Mouse (Mus musculus): Measurements from ENCODE around the gene Litaf. TPM values are rescaled to one million over a fixed set of nuclear protein-coding genes. Genes with fewer than 3 reads are reported as not detected.
A peak's percentile ranks its signal among the peaks of the same experiment; 100 is the strongest.
"Not testable (repeated sequence)": the region's sequence is repeated elsewhere in the genome, so short reads cannot be mapped to it uniquely, and the experiment has no call there.

Litaf gene
- polyA plus RNA-seq, 1 experiment from 2014 or later: 39.6 TPM

- H3K9me3 ChIP-seq (ENCODE audit: control insufficient read depth, low read length): no peaks in the 10 kb centered on the region
- no peak overlapping the region for H3K4me3 ChIP-seq (replicated peaks; ENCODE audit: low read length)
- no peak overlapping the region for H3K4me2 ChIP-seq (ENCODE audit: low read length)
- 69% methylated on average over 11 of the region's 11 CpGs for WGBS
- no peaks in the 10 kb centered on the region for H3K27me3 ChIP-seq (replicated peaks; ENCODE audit: control insufficient read depth, insufficient read depth, low read length)
- no peak for ATAC-seq
- H3K4me1 ChIP-seq (replicated peaks; ENCODE audit: control insufficient read depth, insufficient read depth, low read length): no peaks in the 10 kb centered on the region
- no peak overlapping the region for H3K9ac ChIP-seq (replicated peaks; ENCODE audit: low read depth, low read length)
- no peaks in the 10 kb centered on the region for H3K36me3 ChIP-seq (ENCODE audit: control insufficient read depth, insufficient read depth)
- no peak overlapping the region for H3K27ac ChIP-seq (ENCODE audit: low read length)
These were observed 48.0 kb downstream of the Litaf start for GRCm38 (mm10) chr16:11017807-11018595.

- 60% methylated on average over 4 of the region's 4 CpGs for WGBS
- peaks cover 3% of the 10 kb centered on the region; the same call in 1 of the 2 replicates for H3K4me1 ChIP-seq (replicated peaks; ENCODE audit: control insufficient read depth, insufficient read depth, low read length)
These were observed 49.6 kb downstream of the Litaf start for GRCm38 (mm10) chr16:11016353-11016752.

GRCm38 (mm10) chr16:11014407-11014806 is 51.5 kb downstream of the Litaf start:
- no peaks in the 10 kb centered on the region for H3K27me3 ChIP-seq (replicated peaks; ENCODE audit: control insufficient read depth, insufficient read depth, low read length)
- 78% methylated on average over 3 of the region's 3 CpGs for WGBS
- no peaks in the 10 kb centered on the region for H3K36me3 ChIP-seq (ENCODE audit: control insufficient read depth, insufficient read depth)
- H3K27ac ChIP-seq (ENCODE audit: low read length): no peak overlapping the region
- H3K4me1 ChIP-seq (replicated peaks; ENCODE audit: control insufficient read depth, insufficient read depth, low read length): peaks cover 3% of the 10 kb centered on the region; the same call in 1 of the 2 replicates
- no peaks in the 10 kb centered on the region for H3K9me3 ChIP-seq (ENCODE audit: control insufficient read depth, low read length)
- no peak overlapping the region for H3K9ac ChIP-seq (replicated peaks; ENCODE audit: low read depth, low read length)
- no peak overlapping the region for H3K4me2 ChIP-seq (ENCODE audit: low read length)
- H3K4me3 ChIP-seq (replicated peaks; ENCODE audit: low read length): no peak overlapping the region
- ATAC-seq: no peak

More at GRCm38 (mm10) chr16:11016353-11016752, 49.6 kb downstream of the Litaf start:
- H3K27me3 ChIP-seq (replicated peaks; ENCODE audit: control insufficient read depth, insufficient read depth, low read length): no peaks in the 10 kb centered on the region
- H3K9ac ChIP-seq (replicated peaks; ENCODE audit: low read depth, low read length): no peak overlapping the region
- no peaks in the 10 kb centered on the region for H3K36me3 ChIP-seq (ENCODE audit: control insufficient read depth, insufficient read depth)
- H3K4me3 ChIP-seq (replicated peaks; ENCODE audit: low read length): no peak overlapping the region
- ATAC-seq: no peak
- H3K9me3 ChIP-seq (ENCODE audit: control insufficient read depth, low read length): no peaks in the 10 kb centered on the region
- no peak overlapping the region for H3K4me2 ChIP-seq (ENCODE audit: low read length)
- H3K27ac ChIP-seq (ENCODE audit: low read length): no peak overlapping the region

- H3K4me1 ChIP-seq (replicated peaks; ENCODE audit: control insufficient read depth, insufficient read depth, low read length); H3K36me3 ChIP-seq (ENCODE audit: control insufficient read depth, insufficient read depth); H3K27ac ChIP-seq (ENCODE audit: low read length); ATAC-seq; H3K4me3 ChIP-seq (replicated peaks; ENCODE audit: low read length); H3K9ac ChIP-seq (replicated peaks; ENCODE audit: low read depth, low read length); H3K9me3 ChIP-seq (ENCODE audit: control insufficient read depth, low read length); H3K27me3 ChIP-seq (replicated peaks; ENCODE audit: control insufficient read depth, insufficient read depth, low read length); H3K4me2 ChIP-seq (ENCODE audit: low read length): not testable (repeated sequence)
- 82% methylated on average over 10 of the region's 19 CpGs for WGBS
These were observed 52.4 kb downstream of the Litaf start for GRCm38 (mm10) chr16:11013464-11014147.

GRCm38 (mm10) chr16:11012571-11013463 is 53.1 kb downstream of the Litaf start:
- no peak overlapping the region for H3K4me2 ChIP-seq (ENCODE audit: low read length)
- no peak overlapping the region for H3K4me3 ChIP-seq (replicated peaks; ENCODE audit: low read length)
- H3K4me1 ChIP-seq (replicated peaks; ENCODE audit: control insufficient read depth, insufficient read depth, low read length): peaks cover 12% of the 10 kb centered on the region
- no peaks in the 10 kb centered on the region for H3K36me3 ChIP-seq (ENCODE audit: control insufficient read depth, insufficient read depth)
- peak; percentile 57 for ATAC-seq
- H3K9me3 ChIP-seq (ENCODE audit: control insufficient read depth, low read length): no peaks in the 10 kb centered on the region
- no peak overlapping the region for H3K27ac ChIP-seq (ENCODE audit: low read length)
- 56% methylated on average over 11 of the region's 11 CpGs for whole genome bisulfite sequencing
- no peaks in the 10 kb centered on the region for H3K27me3 ChIP-seq (replicated peaks; ENCODE audit: control insufficient read depth, insufficient read depth, low read length)
- H3K9ac ChIP-seq (replicated peaks; ENCODE audit: low read depth, low read length): no peak overlapping the region

GRCm38 (mm10) chr16:11011939-11012338 is 54.0 kb downstream of the Litaf start:
- Histone ChIP-seq H3K9ac (replicated peaks; ENCODE audit: low read depth, low read length) (no peak overlapping the region), H3K27me3 (replicated peaks; ENCODE audit: control insufficient read depth, insufficient read depth, low read length) (no peaks in the 10 kb centered on the region), H3K4me1 (replicated peaks; ENCODE audit: control insufficient read depth, insufficient read depth, low read length) (peaks cover 12% of the 10 kb centered on the region), H3K4me3 (replicated peaks; ENCODE audit: low read length) (no peak overlapping the region), H3K36me3 (ENCODE audit: control insufficient read depth, insufficient read depth) (no peaks in the 10 kb centered on the region), H3K4me2 (ENCODE audit: low read length) (no peak overlapping the region), H3K9me3 (ENCODE audit: control insufficient read depth, low read length) (no peaks in the 10 kb centered on the region), H3K27ac (ENCODE audit: low read length) (no peak overlapping the region)
- ATAC-seq: no peak
- WGBS: 96% methylated on average over 4 of the region's 4 CpGs

GRCm38 (mm10) chr16:11011206-11011605 is 54.8 kb downstream of the Litaf start:
- ATAC-seq: no peak
- Histone ChIP-seq H3K4me1 (replicated peaks; ENCODE audit: control insufficient read depth, insufficient read depth, low read length) (peaks cover 12% of the 10 kb centered on the region), H3K4me2 (ENCODE audit: low read length) (no peak overlapping the region), H3K36me3 (ENCODE audit: control insufficient read depth, insufficient read depth) (no peaks in the 10 kb centered on the region), H3K9ac (replicated peaks; ENCODE audit: low read depth, low read length) (no peak overlapping the region), H3K27ac (ENCODE audit: low read length) (no peak overlapping the region), H3K27me3 (replicated peaks; ENCODE audit: control insufficient read depth, insufficient read depth, low read length) (no peaks in the 10 kb centered on the region), H3K4me3 (replicated peaks; ENCODE audit: low read length) (no peak overlapping the region), H3K9me3 (ENCODE audit: control insufficient read depth, low read length) (no peaks in the 10 kb centered on the region)
- WGBS: 83% methylated on average over 2 of the region's 2 CpGs

- no peak overlapping the region for H3K4me3 ChIP-seq (replicated peaks; ENCODE audit: low read length)
- H3K27me3 ChIP-seq (replicated peaks; ENCODE audit: control insufficient read depth, insufficient read depth, low read length): no peaks in the 10 kb centered on the region
- H3K9me3 ChIP-seq (ENCODE audit: control insufficient read depth, low read length): no peaks in the 10 kb centered on the region
- no peaks in the 10 kb centered on the region for H3K36me3 ChIP-seq (ENCODE audit: control insufficient read depth, insufficient read depth)
- H3K4me2 ChIP-seq (ENCODE audit: low read length): no peak overlapping the region
- no peak overlapping the region for H3K27ac ChIP-seq (ENCODE audit: low read length)
- no peak overlapping the region for H3K9ac ChIP-seq (replicated peaks; ENCODE audit: low read depth, low read length)
- WGBS: 91% methylated on average over 4 of the region's 4 CpGs
- peaks cover 12% of the 10 kb centered on the region for H3K4me1 ChIP-seq (replicated peaks; ENCODE audit: control insufficient read depth, insufficient read depth, low read length)
- ATAC-seq: no peak
These were observed 55.7 kb downstream of the Litaf start for GRCm38 (mm10) chr16:11010270-11010669.

Measured in forebrain, embryonic 16.5 days (tissue).